Mouse (Mus musculus) kidney, embryonic 16.5 days (tissue): ENCODE results near the gene Gm11037. TPM values are rescaled to one million over a fixed set of nuclear protein-coding genes. Genes with fewer than 3 reads are reported as not detected.

Source experiments
- ATAC-seq: fragments of 200-750 bp; cut with Nextera tagmentation; 2 replicates; pipeline ENCODE4 v1.8.0; 2017; ENCODE audit warnings: moderate TSS enrichment; ENCODE audit not compliant: low FRiP score, low TSS enrichment
- H3K27ac ChIP-seq: fragments of 300-500 bp; sonication (generic); 2 replicates; pipeline ENCODE4 v1.5.1; 2014; ENCODE audit warnings: low read length
- H3K27me3 ChIP-seq: fragments of 300-500 bp; sonication (generic); 2 replicates; pipeline ENCODE4 v1.6.1; 2014; ENCODE audit warnings: low read length, control low read depth, mixed read lengths; ENCODE audit not compliant: insufficient read depth
- H3K36me3 ChIP-seq: fragments of 300-500 bp; sonication (generic); 2 replicates; pipeline ENCODE4 v1.6.1; 2014; ENCODE audit warnings: low read length, control low read depth, mixed read lengths; ENCODE audit not compliant: insufficient read depth
- H3K4me1 ChIP-seq: fragments of 300-500 bp; sonication (generic); 2 replicates; pipeline ENCODE4 v1.6.1; 2014; ENCODE audit warnings: low read length, control low read depth, mixed read lengths; ENCODE audit not compliant: insufficient read depth
- H3K4me2 ChIP-seq: fragments of 300-500 bp; sonication (generic); replicated peaks from 2 replicates; pipeline ENCODE4 v1.6.1; 2014; ENCODE audit warnings: low read depth, low read length
- H3K4me3 ChIP-seq: fragments of 300-500 bp; sonication (generic); 2 replicates; pipeline ENCODE4 v1.5.1; 2014; ENCODE audit warnings: mild to moderate bottlenecking, low read length
- H3K9ac ChIP-seq: fragments of 300-500 bp; sonication (generic); replicated peaks from 2 replicates; pipeline ENCODE4 v1.6.1; 2014; ENCODE audit warnings: low read length
- H3K9me3 ChIP-seq: fragments of 300-500 bp; sonication (generic); 2 replicates; pipeline ENCODE4 v1.6.1; 2016; ENCODE audit warnings: low read length, control low read depth
- WGBS: fragments of 180-500 bp; shearing (Covaris S2); extraction: QIAGEN DNeasy Blood & Tissue Kit; methylation state at CpG from one replicate; pipeline ENCODE4 v1.1.7; 2014; 5-methylcytosine and 5-hydroxymethylcytosine counted together
- polyA plus RNA-seq: library from polyadenylated mRNA; unstranded; fragments of >200 nt; fragmentation: Nextera tagmentation; extraction: Ambion mirVana; gene quantifications from 2 replicates; pipeline ENCODE4 v1.2.1, GENCODE M21; 2015

Gm11037 gene
- polyA plus RNA-seq, 1 experiment from 2014 or later: not detected

DNA sequence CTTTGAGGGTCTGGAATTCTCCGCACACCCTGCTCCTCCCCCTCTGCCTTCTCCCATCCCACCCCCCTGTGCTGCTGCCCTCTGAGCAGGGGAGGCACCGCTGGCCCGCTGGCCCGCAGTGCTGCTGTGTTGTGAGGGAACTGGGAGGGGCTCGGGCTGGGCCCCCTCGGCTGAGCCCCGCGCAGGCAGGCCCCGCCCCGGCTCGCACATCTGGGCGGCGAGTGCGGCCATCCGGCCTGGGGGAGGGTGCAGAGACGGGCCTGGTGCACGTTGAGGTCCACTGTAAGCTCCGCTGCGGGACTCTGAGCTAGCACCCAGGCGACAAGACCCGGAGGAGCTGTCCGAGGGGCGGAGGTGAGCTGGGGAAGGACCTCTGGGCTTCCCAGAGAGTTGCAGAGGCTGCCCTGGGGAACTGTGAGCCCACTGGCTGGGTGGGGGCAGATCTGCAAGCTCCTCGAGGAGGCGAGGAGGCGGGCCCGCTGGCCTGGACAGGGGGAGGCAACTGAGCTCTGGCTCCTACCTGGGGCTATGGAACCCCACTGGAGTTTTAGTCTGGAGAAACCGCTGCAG is 6.1 kb upstream of the Gm11037 start, which contains the start of gene Hspa12b:
Hspa12b (plus strand) TSS at position 120 of the 570 bp plus-strand sequence.
- 0% methylated on average over 27 of the region's 28 CpGs for WGBS
- Histone ChIP-seq H3K27me3 (no peaks in the 10 kb centered on the region), H3K4me2 (peak within 1 kb of the TSS; percentile 60), H3K36me3 (no peaks in the 10 kb centered on the region), H3K9me3 (no peaks in the 10 kb centered on the region), H3K27ac (peak within 1 kb of the TSS; percentile 48), H3K9ac (peak within 1 kb of the TSS; percentile 73), H3K4me3 (peak within 1 kb of the TSS; percentile 58), H3K4me1 (peaks cover 34% of the 10 kb centered on the region)
- ATAC-seq: peak; percentile 95

DNA sequence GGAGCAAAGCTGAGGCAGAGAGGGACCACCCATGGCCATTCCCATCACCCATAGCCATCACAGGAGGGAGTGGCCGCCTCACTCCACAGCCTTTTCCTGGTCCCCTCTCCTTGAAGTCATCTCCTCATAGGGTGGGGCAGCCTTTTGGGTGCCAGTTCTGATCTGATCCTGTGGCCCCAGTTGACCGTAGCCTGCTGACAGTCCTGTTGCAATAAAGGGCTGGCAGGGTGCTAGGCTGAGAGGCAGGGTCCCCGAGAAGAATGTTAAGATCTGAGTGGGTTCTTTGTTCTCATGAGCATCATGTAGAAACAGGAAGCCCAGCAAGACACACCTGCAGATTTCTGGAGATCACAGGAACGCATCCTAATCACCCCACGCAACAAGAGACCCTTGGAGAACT is 5.1 kb upstream of the Gm11037 start:
- H3K4me2 ChIP-seq: peak overlapping the region; percentile 60
- no peaks in the 10 kb centered on the region for H3K27me3 ChIP-seq
- 78% methylated on average over 5 of the region's 5 CpGs for WGBS
- H3K4me1 ChIP-seq: peaks cover 34% of the 10 kb centered on the region
- H3K36me3 ChIP-seq: no peaks in the 10 kb centered on the region
- H3K9me3 ChIP-seq: no peaks in the 10 kb centered on the region
- ATAC-seq: no peak
- peak overlapping the region; percentile 58 for H3K4me3 ChIP-seq
- peak overlapping the region; percentile 73 for H3K9ac ChIP-seq
- no peak overlapping the region for H3K27ac ChIP-seq

DNA sequence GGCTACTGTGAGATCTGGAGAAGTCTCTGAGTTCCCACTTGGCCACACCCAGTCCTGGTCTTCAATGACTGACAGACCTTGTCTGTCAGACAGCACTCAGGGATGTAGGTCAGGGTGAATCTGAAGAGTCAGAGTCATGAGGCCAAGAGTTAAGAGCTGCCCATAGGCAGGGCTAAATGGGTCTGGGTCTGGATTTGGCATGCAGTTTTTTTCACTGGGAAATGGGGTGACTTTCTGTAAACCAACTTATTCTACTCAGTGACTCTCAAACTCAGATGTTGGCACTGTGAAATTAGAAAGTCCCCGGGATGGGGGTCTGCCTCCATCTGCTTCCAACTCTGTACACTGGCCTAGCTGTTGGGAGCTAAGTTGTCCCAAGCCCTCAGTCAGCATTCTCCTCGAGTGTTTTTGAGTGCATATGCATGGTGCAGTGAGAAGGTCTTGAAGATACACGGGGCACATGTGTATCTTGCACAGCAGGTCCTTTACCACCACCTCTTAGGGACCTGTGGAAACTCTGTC is 4.6 kb upstream of the Gm11037 start:
- ATAC-seq: no peak
- Histone ChIP-seq H3K27ac (no peak overlapping the region), H3K27me3 (no peaks in the 10 kb centered on the region), H3K9ac (0 out of 2 replicates have a peak overlapping the region, but pooled peaks have one; percentile 73), H3K4me3 (peak overlapping the region; percentile 58), H3K4me1 (peaks cover 34% of the 10 kb centered on the region), H3K9me3 (no peaks in the 10 kb centered on the region), H3K4me2 (peak overlapping the region; percentile 60), H3K36me3 (no peaks in the 10 kb centered on the region)
- 77% methylated on average over 3 of the region's 3 CpGs for WGBS

DNA sequence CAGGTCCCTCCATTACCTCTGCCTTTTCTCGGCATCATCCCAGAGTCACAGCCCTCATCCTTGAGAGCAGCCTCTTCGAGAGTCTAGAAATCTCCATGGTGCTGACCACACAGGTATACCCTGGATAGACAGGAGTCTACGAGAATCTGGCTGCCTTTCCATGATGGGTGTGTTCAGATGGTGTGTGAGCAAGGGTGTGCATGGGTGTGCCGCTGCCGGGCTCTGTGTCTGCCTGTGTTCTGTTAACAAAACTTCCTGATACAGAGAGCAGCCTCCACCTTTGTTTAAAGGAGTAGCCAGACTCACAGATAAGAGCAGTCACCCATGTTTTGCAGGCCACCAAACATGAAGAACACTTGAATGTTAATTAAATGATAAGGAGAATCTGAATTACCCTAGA is 3.5 kb upstream of the Gm11037 start:
- Histone ChIP-seq H3K27me3 (no peaks in the 10 kb centered on the region), H3K4me2 (no peak overlapping the region), H3K4me3 (no peak overlapping the region), H3K27ac (no peak overlapping the region), H3K9ac (no peak overlapping the region), H3K36me3 (no peaks in the 10 kb centered on the region; the same call in 1 of the 2 replicates), H3K4me1 (peaks cover 34% of the 10 kb centered on the region), H3K9me3 (no peaks in the 10 kb centered on the region)
- no peak for ATAC-seq
- WGBS: 81% methylated on average over 5 of the region's 5 CpGs

DNA sequence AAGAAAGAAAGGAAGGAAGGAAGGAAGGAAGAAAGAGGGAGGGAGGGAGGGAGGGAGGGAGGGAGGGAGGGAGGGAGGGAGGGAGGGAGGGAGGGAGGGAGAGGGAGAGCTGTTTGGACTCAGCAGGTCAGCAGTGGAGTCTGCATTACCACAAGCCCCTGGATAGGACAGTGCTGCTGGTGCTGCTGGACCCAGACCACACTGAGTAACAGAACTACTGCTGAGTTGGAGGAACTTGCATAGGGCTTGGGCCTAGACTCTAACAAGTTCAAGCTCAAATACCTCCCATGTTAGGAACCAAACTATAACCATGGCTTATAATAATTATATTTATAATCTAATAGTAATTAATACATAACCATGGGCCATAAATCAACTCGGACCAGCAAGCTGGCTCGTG is 2.4 kb upstream of the Gm11037 start:
- no peaks in the 10 kb centered on the region for H3K27me3 ChIP-seq
- H3K4me3 ChIP-seq: no peak overlapping the region
- H3K9ac ChIP-seq: no peak overlapping the region
- no peak overlapping the region for H3K4me2 ChIP-seq
- H3K27ac ChIP-seq: no peak overlapping the region
- 75% methylated on average over 2 of the region's 2 CpGs for WGBS
- no peaks in the 10 kb centered on the region; the same call in 1 of the 2 replicates for H3K36me3 ChIP-seq
- peaks cover 37% of the 10 kb centered on the region for H3K4me1 ChIP-seq
- no peaks in the 10 kb centered on the region for H3K9me3 ChIP-seq
- no peak for ATAC-seq

DNA sequence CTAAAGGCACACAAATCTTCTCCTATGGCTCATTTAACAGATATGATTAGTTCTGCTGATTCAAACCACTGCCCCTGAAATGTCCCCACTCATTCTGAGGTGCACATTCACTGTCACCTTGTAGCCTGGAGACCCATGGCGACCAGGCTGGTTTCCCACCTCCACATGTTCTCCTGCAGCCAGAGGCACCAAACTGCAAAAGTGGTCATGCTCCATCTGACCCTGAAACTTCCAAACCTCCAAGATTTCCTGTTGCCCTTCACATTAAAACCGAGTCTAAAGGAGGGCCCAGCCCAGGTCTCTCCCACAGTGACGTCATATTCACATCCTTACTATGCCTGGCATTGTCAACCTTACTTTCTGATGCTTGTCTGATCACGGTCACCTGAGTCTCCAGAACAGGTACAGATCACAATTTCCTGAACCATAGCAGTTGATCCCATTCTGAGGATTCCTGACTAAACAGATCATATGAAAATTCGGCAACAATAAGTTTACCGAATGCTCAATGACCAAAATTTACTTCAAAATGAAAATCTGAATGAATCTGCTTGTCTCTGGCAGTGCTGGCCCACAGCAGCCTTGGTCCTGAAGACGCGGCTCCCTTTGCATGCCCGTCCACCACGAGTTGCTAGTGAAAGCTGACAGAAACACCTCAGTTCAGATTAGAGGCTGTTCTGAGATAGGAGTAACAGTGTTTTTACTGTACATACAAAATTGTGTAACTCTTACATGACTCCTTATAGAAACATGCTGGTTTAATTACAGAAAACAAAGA is 997 bp upstream of the Gm11037 start:
- 78% methylated on average over 10 of the region's 10 CpGs for WGBS
- no peak for ATAC-seq
- H3K27ac ChIP-seq: no peak overlapping the region
- H3K27me3 ChIP-seq: no peaks in the 10 kb centered on the region
- H3K4me2 ChIP-seq: no peak overlapping the region
- no peak overlapping the region for H3K9ac ChIP-seq
- H3K9me3 ChIP-seq: no peaks in the 10 kb centered on the region
- H3K4me1 ChIP-seq: peaks cover 24% of the 10 kb centered on the region
- H3K36me3 ChIP-seq: peaks cover 2% of the 10 kb centered on the region; the same call in 1 of the 2 replicates
- no peak overlapping the region for H3K4me3 ChIP-seq

DNA sequence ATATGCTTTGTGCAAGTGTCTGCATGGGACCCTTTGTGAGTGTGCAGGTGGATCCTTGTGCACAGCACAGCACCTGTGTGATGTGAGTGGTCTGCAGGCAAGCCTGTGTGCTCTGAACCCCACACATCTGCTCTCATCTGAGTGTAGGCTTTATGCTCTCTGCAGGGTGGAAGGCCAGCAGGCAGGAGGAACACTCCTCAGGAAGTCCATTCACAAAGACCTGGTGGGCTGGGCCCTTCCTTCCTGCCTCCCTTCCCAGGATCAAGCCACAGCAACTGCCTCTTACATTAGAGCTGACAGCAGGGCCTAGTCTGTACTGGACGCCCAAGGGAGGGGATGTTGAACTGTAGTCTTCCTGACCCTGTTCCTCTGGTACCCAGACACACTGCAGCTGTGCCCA is 1.1 kb downstream of the Gm11037 start:
- Histone ChIP-seq H3K4me3 (no peak overlapping the region), H3K36me3 (peaks cover 9% of the 10 kb centered on the region; the same call in 1 of the 2 replicates), H3K4me2 (no peak overlapping the region), H3K9ac (no peak overlapping the region), H3K4me1 (0 out of 2 replicates have a peak, but pooled peaks cover 10% of the 10 kb centered on the region), H3K27ac (peak overlapping the region; percentile 54; the same call in 1 of the 2 replicates), H3K9me3 (no peaks in the 10 kb centered on the region), H3K27me3 (no peaks in the 10 kb centered on the region)
- WGBS: 50% methylated on average over 1 of the region's 1 CpGs
- ATAC-seq: peak; percentile 59

DNA sequence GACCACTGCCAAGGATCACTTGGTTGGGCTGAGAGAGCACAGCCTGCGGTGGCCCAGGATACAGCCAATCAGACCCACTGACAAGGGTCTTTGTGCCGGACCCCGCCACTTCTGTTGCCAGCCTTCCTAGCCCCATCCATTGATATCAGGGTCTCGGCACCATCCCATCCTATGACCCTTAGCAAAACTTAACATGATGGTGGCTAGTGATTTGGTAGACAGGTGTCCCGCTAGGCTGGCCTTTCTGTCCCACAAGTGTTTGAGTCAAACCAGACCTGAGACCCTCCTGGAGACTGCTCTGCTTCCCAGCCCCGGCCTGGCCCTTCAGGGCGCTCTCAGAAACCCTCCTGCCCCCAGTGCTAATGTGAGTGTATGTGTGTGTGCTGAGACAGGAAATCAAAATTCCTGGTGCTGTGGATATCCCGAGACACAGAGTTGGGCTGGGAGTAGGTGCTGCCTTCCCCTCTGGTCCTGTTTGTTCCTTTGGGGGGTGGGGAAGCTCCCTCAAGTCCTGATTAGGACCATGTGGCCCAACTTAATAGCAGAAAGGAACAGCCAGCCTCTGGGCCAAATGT is 1.6 kb downstream of the Gm11037 start:
- no peak; the same call in 1 of the 2 replicates for ATAC-seq
- 79% methylated on average over 8 of the region's 8 CpGs for WGBS
- Histone ChIP-seq H3K4me1 (0 out of 2 replicates have a peak, but pooled peaks cover 10% of the 10 kb centered on the region), H3K4me3 (no peak overlapping the region), H3K4me2 (no peak overlapping the region), H3K9me3 (no peaks in the 10 kb centered on the region), H3K27ac (peak overlapping the region; percentile 54; the same call in 1 of the 2 replicates), H3K27me3 (no peaks in the 10 kb centered on the region), H3K9ac (no peak overlapping the region), H3K36me3 (peaks cover 9% of the 10 kb centered on the region; the same call in 1 of the 2 replicates)

DNA sequence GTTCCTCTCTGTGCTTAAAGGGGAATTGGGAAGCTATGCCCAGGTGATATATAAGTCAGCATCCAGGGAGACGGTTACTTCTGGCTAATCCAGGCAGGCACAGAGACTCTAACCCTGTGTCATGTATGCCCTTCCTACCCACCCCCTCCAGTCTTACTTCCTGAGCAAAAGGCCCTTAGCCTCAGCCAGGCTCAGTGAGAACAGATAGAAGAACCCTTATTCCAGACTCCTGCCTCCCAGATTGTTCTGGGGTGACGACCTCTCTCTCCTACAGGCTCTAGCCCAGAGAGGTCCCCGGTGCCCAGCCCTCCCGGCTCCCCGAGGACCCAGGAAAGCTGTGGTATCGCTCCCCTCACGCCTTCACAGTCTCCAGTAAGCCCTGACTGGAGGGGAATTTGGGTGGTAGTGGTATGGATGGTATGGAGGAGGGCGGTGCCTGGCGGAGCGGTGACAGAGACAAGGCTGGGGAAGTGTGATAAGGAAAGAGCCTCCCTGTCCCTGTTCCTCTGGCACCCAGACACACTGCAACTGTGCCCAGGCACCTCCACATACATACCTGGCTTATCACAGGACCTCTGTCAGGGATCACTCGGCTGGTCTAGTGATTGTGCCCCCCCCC is 2.3 kb downstream of the Gm11037 start:
- no peaks in the 10 kb centered on the region for H3K27me3 ChIP-seq
- H3K4me1 ChIP-seq: peaks cover 14% of the 10 kb centered on the region
- no peak overlapping the region for H3K27ac ChIP-seq
- H3K9me3 ChIP-seq: no peaks in the 10 kb centered on the region
- no peak overlapping the region for H3K4me3 ChIP-seq
- 71% methylated on average over 11 of the region's 11 CpGs for WGBS
- H3K9ac ChIP-seq: no peak overlapping the region
- peaks cover 13% of the 10 kb centered on the region; the same call in 1 of the 2 replicates for H3K36me3 ChIP-seq
- H3K4me2 ChIP-seq: no peak overlapping the region
- ATAC-seq: peak; percentile 17; the same call in 1 of the 2 replicates
